Mouse (Mus musculus) right cerebral cortex, postnatal 10 days (tissue): ENCODE measurements around the gene Zfp423.

Experiments
- DNase-seq, 2 experiments: peaks; one replicate each; pipeline ENCODE4 v3.0.0; 2021; ENCODE audit warnings: low spot score in 2 of 2

Gene Zfp423

GRCm38 (mm10) chr8:87959320-87959920, at the start of gene Zfp423:
Zfp423 (minus strand) TSS chr8:87959595.
- DNase-seq, result peak in 1 of 2 experiments; percentile 47

- DNase-seq, result no peak
These were observed 47.4 kb upstream of the Zfp423 start for GRCm38 (mm10) chr8:88006811-88007210.

GRCm38 (mm10) chr8:87984778-87985177, 25.4 kb upstream of the Zfp423 start:
- no peak for DNase-seq

GRCm38 (mm10) chr8:87984032-87984431, 24.6 kb upstream of the Zfp423 start:
- DNase-seq, result no peak

GRCm38 (mm10) chr8:87982936-87983335, 23.5 kb upstream of the Zfp423 start:
- DNase-seq, result no peak

- DNase-seq, result no peak
These were observed 16.0 kb upstream of the Zfp423 start for GRCm38 (mm10) chr8:87975466-87975809.

- DNase-seq, result peak in 1 of 2 experiments; percentile 35
These were observed 15.5 kb upstream of the Zfp423 start for GRCm38 (mm10) chr8:87974759-87975465.

GRCm38 (mm10) chr8:87974122-87974758, 14.8 kb upstream of the Zfp423 start:
- DNase-seq, result no peak

- DNase-seq, result no peak
These were observed 8.6 kb upstream of the Zfp423 start for GRCm38 (mm10) chr8:87967866-87968620.

- DNase-seq, result no peak
These were observed 7.8 kb upstream of the Zfp423 start for GRCm38 (mm10) chr8:87967057-87967820.

GRCm38 (mm10) chr8:87962514-87963225, 3.3 kb upstream of the Zfp423 start:
- DNase-seq, result no peak

- peak; percentile 52 to 67 for DNase-seq
These were observed 2.5 kb upstream of the Zfp423 start for GRCm38 (mm10) chr8:87961680-87962513.

GRCm38 (mm10) chr8:87961108-87961507, 1.7 kb upstream of the Zfp423 start:
- DNase-seq, result peak; percentile 40 to 57

- DNase-seq, result peak; percentile 87 to 88
These were observed 810 bp upstream of the Zfp423 start for GRCm38 (mm10) chr8:87960061-87960749.

GRCm38 (mm10) chr8:87958451-87959319, 710 bp downstream of the Zfp423 start:
- peak; percentile 68 to 71 for DNase-seq

GRCm38 (mm10) chr8:87957871-87958450, 1.4 kb downstream of the Zfp423 start:
- DNase-seq, result peak in 1 of 2 experiments; percentile 38

- no peak for DNase-seq
These were observed 3.4 kb downstream of the Zfp423 start for GRCm38 (mm10) chr8:87956001-87956400.

- DNase-seq, result no peak
These were observed 5.9 kb downstream of the Zfp423 start for GRCm38 (mm10) chr8:87953473-87953872.
